Mouse (Mus musculus) midbrain, embryonic 12.5 days (tissue): ENCODE measurements at regions not wholly inside any gene's neighbourhood (a gene's known extent, or its start where the extent isn't known, plus 50 kb on each side); places are given as distances from the start of the nearest gene placed in this dataset.

Source experiments
- ATAC-seq: fragments of 200-750 bp; cut with Nextera tagmentation; 2 replicates; pipeline ENCODE4 v1.8.0; 2017; ENCODE audit warnings: low read depth, moderate TSS enrichment, moderate library complexity; ENCODE audit not compliant: low FRiP score
- H3K27ac ChIP-seq: fragments of 300-500 bp; sonication (generic); replicated peaks from 2 replicates; pipeline ENCODE4 v1.5.1; 2016; ENCODE audit warnings: mild to moderate bottlenecking
- H3K27me3 ChIP-seq: fragments of 300-500 bp; sonication (generic); 2 replicates; pipeline ENCODE4 v1.6.1; 2016; ENCODE audit warnings: mild to moderate bottlenecking
- H3K36me3 ChIP-seq: fragments of 300-500 bp; sonication (generic); 2 replicates; pipeline ENCODE4 v1.6.1; 2016
- H3K4me1 ChIP-seq: fragments of 300-500 bp; sonication (generic); 2 replicates; pipeline ENCODE4 v1.6.1; 2016
- H3K4me2 ChIP-seq: fragments of 300-500 bp; sonication (generic); replicated peaks from 2 replicates; pipeline ENCODE4 v1.6.1; 2016; ENCODE audit warnings: mild to moderate bottlenecking, moderate library complexity
- H3K4me3 ChIP-seq: fragments of 300-500 bp; sonication (generic); 2 replicates; pipeline ENCODE4 v1.5.1; 2016; ENCODE audit warnings: mild to moderate bottlenecking
- H3K9ac ChIP-seq: fragments of 300-500 bp; sonication (generic); replicated peaks from 2 replicates; pipeline ENCODE4 v1.6.1; 2016; ENCODE audit warnings: mild to moderate bottlenecking, moderate library complexity
- H3K9me3 ChIP-seq: fragments of 300-500 bp; sonication (generic); 2 replicates; pipeline ENCODE4 v1.6.1; 2016; ENCODE audit warnings: mild to moderate bottlenecking
- WGBS: fragments of 180-500 bp; shearing (Covaris S2); methylation state at CpG from one replicate; pipeline ENCODE4 v1.1.7; 2016; 5-methylcytosine and 5-hydroxymethylcytosine counted together

GRCm38 (mm10) chr3:151298325-151298724 lies 139.4 kb upstream of the Adgrl4 start:
- 58% methylated on average over 2 of the region's 2 CpGs for WGBS
- no peaks in the 10 kb centered on the region for H3K9me3 ChIP-seq
- no peak overlapping the region for H3K4me3 ChIP-seq
- no peak overlapping the region for H3K4me2 ChIP-seq
- peaks cover 11% of the 10 kb centered on the region; the same call in 1 of the 2 replicates for H3K4me1 ChIP-seq
- no peaks in the 10 kb centered on the region for H3K27me3 ChIP-seq
- no peak overlapping the region for H3K27ac ChIP-seq
- H3K9ac ChIP-seq: no peak overlapping the region
- H3K36me3 ChIP-seq: no peaks in the 10 kb centered on the region
- ATAC-seq: no peak

- H3K4me2 ChIP-seq: no peak overlapping the region
- no peaks in the 10 kb centered on the region for H3K4me1 ChIP-seq
- no peaks in the 10 kb centered on the region for H3K36me3 ChIP-seq
- H3K27ac ChIP-seq: no peak overlapping the region
- no peak overlapping the region for H3K4me3 ChIP-seq
- no peaks in the 10 kb centered on the region for H3K27me3 ChIP-seq
- H3K9ac ChIP-seq: no peak overlapping the region
- H3K9me3 ChIP-seq: no peaks in the 10 kb centered on the region
- no peak for ATAC-seq
- WGBS: 93% methylated on average over 4 of the region's 4 CpGs
Observed at GRCm38 (mm10) chr3:151305402-151305801, 132.3 kb upstream of the Adgrl4 start.

GRCm38 (mm10) chr3:151307975-151308374 lies 129.7 kb upstream of the Adgrl4 start:
- no peaks in the 10 kb centered on the region for H3K27me3 ChIP-seq
- no peak overlapping the region for H3K27ac ChIP-seq
- H3K9ac ChIP-seq: no peak overlapping the region
- no peak overlapping the region for H3K4me2 ChIP-seq
- WGBS: 71% methylated on average over 4 of the region's 4 CpGs
- no peak for ATAC-seq
- H3K36me3 ChIP-seq: no peaks in the 10 kb centered on the region
- H3K9me3 ChIP-seq: no peaks in the 10 kb centered on the region
- no peaks in the 10 kb centered on the region for H3K4me1 ChIP-seq
- H3K4me3 ChIP-seq: no peak overlapping the region

- Histone ChIP-seq H3K36me3 (no peaks in the 10 kb centered on the region), H3K4me2 (no peak overlapping the region), H3K27ac (no peak overlapping the region), H3K9me3 (no peaks in the 10 kb centered on the region), H3K9ac (no peak overlapping the region), H3K4me1 (no peaks in the 10 kb centered on the region), H3K4me3 (no peak overlapping the region), H3K27me3 (no peaks in the 10 kb centered on the region)
- 29% methylated on average over 3 of the region's 3 CpGs for WGBS
- no peak for ATAC-seq
Observed at GRCm38 (mm10) chr3:151323835-151324234, 113.9 kb upstream of the Adgrl4 start.

GRCm38 (mm10) chr3:151329801-151330200 lies 107.9 kb upstream of the Adgrl4 start:
- Histone ChIP-seq H3K9ac (no peak overlapping the region), H3K36me3 (no peaks in the 10 kb centered on the region), H3K27ac (no peak overlapping the region), H3K9me3 (no peaks in the 10 kb centered on the region), H3K4me3 (no peak overlapping the region), H3K4me1 (peaks cover 11% of the 10 kb centered on the region; the same call in 1 of the 2 replicates), H3K27me3 (no peaks in the 10 kb centered on the region), H3K4me2 (no peak overlapping the region)
- 83% methylated on average over 4 of the region's 4 CpGs for WGBS
- no peak for ATAC-seq

- Histone ChIP-seq H3K4me2 (no peak overlapping the region), H3K9me3 (no peaks in the 10 kb centered on the region), H3K36me3 (no peaks in the 10 kb centered on the region), H3K27ac (no peak overlapping the region), H3K9ac (no peak overlapping the region), H3K4me3 (no peak overlapping the region), H3K27me3 (0 out of 2 replicates have a peak, but pooled peaks cover 3% of the 10 kb centered on the region), H3K4me1 (peaks cover 14% of the 10 kb centered on the region; the same call in 1 of the 2 replicates)
- WGBS: 80% methylated on average over 2 of the region's 2 CpGs
- ATAC-seq: no peak
Observed at GRCm38 (mm10) chr3:151331906-151332305, 105.8 kb upstream of the Adgrl4 start.

DNA sequence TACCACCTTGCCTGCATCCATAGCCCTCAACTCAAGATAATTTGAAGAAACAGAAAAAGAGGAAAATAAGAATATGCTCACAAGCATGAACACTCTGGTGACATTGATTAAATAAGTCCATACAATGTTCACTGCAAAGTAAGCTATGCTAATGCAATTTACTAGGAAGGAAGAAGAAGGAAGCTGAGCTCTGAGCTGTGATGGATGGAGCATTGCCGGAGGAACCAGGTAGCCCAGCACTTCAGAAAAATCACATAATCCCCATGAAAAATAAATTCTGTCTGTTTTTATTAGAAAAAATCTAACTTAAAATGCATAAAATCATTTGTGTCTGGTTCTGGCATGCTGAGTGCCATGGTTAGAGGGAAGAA lies 105.4 kb upstream of the Adgrl4 start:
- no peak overlapping the region for H3K27ac ChIP-seq
- 0 out of 2 replicates have a peak, but pooled peaks cover 3% of the 10 kb centered on the region for H3K27me3 ChIP-seq
- no peaks in the 10 kb centered on the region for H3K36me3 ChIP-seq
- WGBS: 62% methylated on average over 1 of the region's 1 CpGs
- H3K4me2 ChIP-seq: no peak overlapping the region
- no peaks in the 10 kb centered on the region for H3K9me3 ChIP-seq
- no peak overlapping the region for H3K4me3 ChIP-seq
- H3K9ac ChIP-seq: no peak overlapping the region
- H3K4me1 ChIP-seq: peaks cover 14% of the 10 kb centered on the region; the same call in 1 of the 2 replicates
- no peak for ATAC-seq

- WGBS: 69% methylated on average over 9 of the region's 9 CpGs
- no peak overlapping the region for H3K9ac ChIP-seq
- no peak for ATAC-seq
- H3K27me3 ChIP-seq: 0 out of 2 replicates have a peak, but pooled peaks cover 3% of the 10 kb centered on the region
- H3K4me1 ChIP-seq: peaks cover 14% of the 10 kb centered on the region; the same call in 1 of the 2 replicates
- H3K4me2 ChIP-seq: no peak overlapping the region
- H3K36me3 ChIP-seq: no peaks in the 10 kb centered on the region
- no peak overlapping the region for H3K27ac ChIP-seq
- H3K9me3 ChIP-seq: no peaks in the 10 kb centered on the region
- H3K4me3 ChIP-seq: no peak overlapping the region
Observed at GRCm38 (mm10) chr3:151332688-151333452, 104.8 kb upstream of the Adgrl4 start.

GRCm38 (mm10) chr3:151333867-151334341 lies 103.8 kb upstream of the Adgrl4 start:
- peak; percentile 84 for ATAC-seq
- Histone ChIP-seq H3K9me3 (no peaks in the 10 kb centered on the region), H3K4me2 (no peak overlapping the region), H3K4me1 (peaks cover 14% of the 10 kb centered on the region; the same call in 1 of the 2 replicates), H3K4me3 (no peak overlapping the region), H3K27ac (no peak overlapping the region), H3K27me3 (0 out of 2 replicates have a peak, but pooled peaks cover 3% of the 10 kb centered on the region), H3K9ac (no peak overlapping the region), H3K36me3 (no peaks in the 10 kb centered on the region)
- 25% methylated on average over 6 of the region's 6 CpGs for WGBS

DNA sequence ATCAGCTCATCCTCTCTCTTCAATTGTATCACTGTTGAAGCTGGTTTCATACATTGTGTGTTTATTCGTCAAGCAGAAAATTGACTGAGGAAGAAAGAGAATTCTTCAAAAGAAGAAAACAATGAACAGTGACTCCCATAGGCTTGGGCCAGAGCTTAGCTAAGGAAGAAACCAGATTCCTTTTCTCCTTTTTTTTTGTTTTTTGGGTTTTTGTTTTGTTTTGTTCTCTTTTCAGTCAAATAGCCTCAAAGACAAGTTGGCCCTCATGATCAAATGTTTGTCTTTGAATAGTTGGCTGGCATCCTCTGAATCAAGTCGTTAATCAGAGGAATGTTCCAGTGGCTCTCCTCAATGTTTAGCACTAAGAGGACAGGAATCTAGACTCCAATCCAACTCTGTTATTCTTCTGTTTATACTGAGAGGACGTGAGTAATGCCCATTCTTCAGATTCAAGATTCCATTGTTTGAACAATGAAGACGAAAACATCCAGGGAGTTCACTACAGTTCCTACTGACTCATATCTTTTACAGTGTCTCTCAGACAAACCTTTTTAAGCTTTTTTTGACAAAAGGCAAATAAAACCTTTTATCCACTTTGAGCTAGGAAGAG lies 86.1 kb upstream of the Adgrl4 start:
- no peak overlapping the region for H3K4me3 ChIP-seq
- H3K36me3 ChIP-seq: no peaks in the 10 kb centered on the region

GRCm38 (mm10) chr3:151366302-151366701 lies 71.4 kb upstream of the Adgrl4 start:
- peak; percentile 80 for ATAC-seq
- Histone ChIP-seq H3K36me3 (no peaks in the 10 kb centered on the region), H3K4me1 (peaks cover 13% of the 10 kb centered on the region), H3K9ac (no peak overlapping the region), H3K4me3 (no peak overlapping the region), H3K27ac (no peak overlapping the region; the same call in 1 of the 2 replicates), H3K4me2 (0 out of 2 replicates have a peak overlapping the region, but pooled peaks have one; percentile 9), H3K27me3 (no peaks in the 10 kb centered on the region), H3K9me3 (no peaks in the 10 kb centered on the region)
- WGBS: 10% methylated on average over 4 of the region's 4 CpGs

More for the DNA sequence above, 86.1 kb upstream of the Adgrl4 start:
- Histone ChIP-seq H3K9me3 (no peaks in the 10 kb centered on the region), H3K9ac (no peak overlapping the region), H3K4me1 (no peaks in the 10 kb centered on the region), H3K27me3 (no peaks in the 10 kb centered on the region), H3K4me2 (no peak overlapping the region), H3K27ac (no peak overlapping the region)
- 52% methylated on average over 4 of the region's 4 CpGs for WGBS
- no peak for ATAC-seq

GRCm38 (mm10) chr3:151366707-151367306 lies 70.9 kb upstream of the Adgrl4 start:
- no peaks in the 10 kb centered on the region for H3K9me3 ChIP-seq
- ATAC-seq: peak; percentile 25; the same call in 1 of the 2 replicates
- H3K4me2 ChIP-seq: no peak overlapping the region

More at GRCm38 (mm10) chr3:151366707-151367306, 70.9 kb upstream of the Adgrl4 start:
- no peaks in the 10 kb centered on the region for H3K36me3 ChIP-seq
- H3K9ac ChIP-seq: no peak overlapping the region
- H3K4me1 ChIP-seq: peaks cover 13% of the 10 kb centered on the region
- no peak overlapping the region for H3K27ac ChIP-seq
- no peaks in the 10 kb centered on the region for H3K27me3 ChIP-seq
- no peak overlapping the region for H3K4me3 ChIP-seq
- WGBS: 78% methylated on average over 4 of the region's 4 CpGs
